In genomic region chr2:30684461-30684860, GRCm38 (mm10) we compare ENCODE assay signal across 10 mouse cellular contexts.
DNase-seq lines count a peak whose midpoint lies in the region; ATAC-seq lines count a peak whose summit lies in the region.
"Had no signal": no experiment of that assay in that cellular context is flagged by ENCODE, and none has a peak within 500 bp of the region (broad histone marks: within the 10 kb centered on the region; RNA-seq: fewer than 3 reads in every experiment).

No protein-coding gene starts in this region.

- peaks cover 13% of the 10 kb centered on the region for H3K9me3 ChIP-seq in hindbrain, embryonic 12.5 days (replicated peaks)
- peaks cover 7% of the 10 kb centered on the region; the same call in 1 of the 2 replicates for H3K9me3 ChIP-seq in hindbrain, embryonic 13.5 days
- peaks cover 9% of the 10 kb centered on the region for H3K9me3 ChIP-seq in midbrain, embryonic 10.5 days (replicated peaks)
- no peaks in the 10 kb centered on the region; the same call in 1 of the 2 replicates for H3K9me3 ChIP-seq in midbrain, embryonic 11.5 days (ENCODE audit: control insufficient read depth, low read length)
- no peaks in the 10 kb centered on the region for H3K9me3 ChIP-seq in intestine, embryonic 16.5 days (ENCODE audit: control insufficient read depth, low read length)
- peaks cover 6% of the 10 kb centered on the region for H3K9me3 ChIP-seq in stomach, embryonic 16.5 days (replicated peaks; ENCODE audit: control insufficient read depth, low read length)

- 90% methylated on average over 6 of the region's 6 CpGs for WGBS in hindbrain, embryonic 12.5 days
- WGBS in hindbrain, embryonic 13.5 days, result 91% methylated on average over 6 of the region's 6 CpGs
- WGBS in midbrain, embryonic 10.5 days, result 88% methylated on average over 6 of the region's 6 CpGs
- 89% methylated on average over 6 of the region's 6 CpGs for WGBS in midbrain, embryonic 11.5 days
- 90% methylated on average over 6 of the region's 6 CpGs for WGBS in intestine, embryonic 16.5 days
- WGBS in stomach, embryonic 16.5 days, result 84% methylated on average over 6 of the region's 6 CpGs

- no peak overlapping the region for H3K9ac ChIP-seq in hindbrain, embryonic 12.5 days
- H3K9ac ChIP-seq in hindbrain, embryonic 13.5 days, result no peak overlapping the region
- H3K9ac ChIP-seq in midbrain, embryonic 11.5 days (ENCODE audit: low read length), result no peak overlapping the region
- no peak overlapping the region for H3K9ac ChIP-seq in intestine, embryonic 16.5 days (ENCODE audit: low read depth, low read length)
- peak overlapping the region; percentile 58 for H3K9ac ChIP-seq in stomach, embryonic 16.5 days (ENCODE audit: low read length)

- H3K36me3 ChIP-seq in hindbrain, embryonic 12.5 days, result no peaks in the 10 kb centered on the region
- no peaks in the 10 kb centered on the region for H3K36me3 ChIP-seq in hindbrain, embryonic 13.5 days
- H3K36me3 ChIP-seq in midbrain, embryonic 10.5 days, result 0 out of 2 replicates have a peak, but pooled peaks cover 7% of the 10 kb centered on the region
- H3K36me3 ChIP-seq in midbrain, embryonic 11.5 days (ENCODE audit: control insufficient read depth, insufficient read depth, low read length), result no peaks in the 10 kb centered on the region
- no peaks in the 10 kb centered on the region for H3K36me3 ChIP-seq in intestine, embryonic 16.5 days (ENCODE audit: control insufficient read depth, insufficient read depth, low read length)
- no peaks in the 10 kb centered on the region for H3K36me3 ChIP-seq in stomach, embryonic 16.5 days (ENCODE audit: control insufficient read depth, insufficient read depth, low read length)

- no peak for ATAC-seq in hindbrain, embryonic 12.5 days (ENCODE audit: low FRiP score)
- no peak for ATAC-seq in hindbrain, embryonic 13.5 days (ENCODE audit: low FRiP score)
- ATAC-seq in midbrain, embryonic 11.5 days (ENCODE audit: low FRiP score), result no peak
- ATAC-seq in intestine, embryonic 16.5 days, result no peak
- no peak for ATAC-seq in stomach, embryonic 16.5 days (ENCODE audit: insufficient read depth, low FRiP score)

- H3K4me1 ChIP-seq in hindbrain, embryonic 12.5 days, result peaks cover 50% of the 10 kb centered on the region
- peaks cover 54% of the 10 kb centered on the region for H3K4me1 ChIP-seq in hindbrain, embryonic 13.5 days (replicated peaks)
- peaks cover 77% of the 10 kb centered on the region for H3K4me1 ChIP-seq in midbrain, embryonic 10.5 days
- peaks cover 28% of the 10 kb centered on the region for H3K4me1 ChIP-seq in midbrain, embryonic 11.5 days (ENCODE audit: control insufficient read depth, insufficient read depth, low read length)
- H3K4me1 ChIP-seq in intestine, embryonic 16.5 days (ENCODE audit: control insufficient read depth, insufficient read depth, low read length), result peaks cover 28% of the 10 kb centered on the region
- peaks cover 33% of the 10 kb centered on the region for H3K4me1 ChIP-seq in stomach, embryonic 16.5 days (ENCODE audit: control insufficient read depth, insufficient read depth, low read length)

- no peaks in the 10 kb centered on the region for H3K27me3 ChIP-seq in hindbrain, embryonic 12.5 days
- no peaks in the 10 kb centered on the region for H3K27me3 ChIP-seq in hindbrain, embryonic 13.5 days
- peaks cover 15% of the 10 kb centered on the region; the same call in 1 of the 2 replicates for H3K27me3 ChIP-seq in midbrain, embryonic 10.5 days (ENCODE audit: low read depth, poor library complexity, severe bottlenecking)
- H3K27me3 ChIP-seq in midbrain, embryonic 11.5 days (ENCODE audit: control insufficient read depth, insufficient read depth, low read length), result no peaks in the 10 kb centered on the region
- no peaks in the 10 kb centered on the region for H3K27me3 ChIP-seq in intestine, embryonic 16.5 days (replicated peaks; ENCODE audit: control insufficient read depth, insufficient read depth, low read length)
- H3K27me3 ChIP-seq in stomach, embryonic 16.5 days (ENCODE audit: control insufficient read depth, insufficient read depth, low read length), result no peaks in the 10 kb centered on the region

- H3K4me3 ChIP-seq in hindbrain, embryonic 12.5 days, result no peak overlapping the region
- H3K4me3 ChIP-seq in hindbrain, embryonic 13.5 days, result no peak overlapping the region
- H3K4me3 ChIP-seq in midbrain, embryonic 10.5 days, result no peak overlapping the region
- H3K4me3 ChIP-seq in midbrain, embryonic 11.5 days (ENCODE audit: low read depth, low read length), result no peak overlapping the region
- no peak overlapping the region for H3K4me3 ChIP-seq in intestine, embryonic 16.5 days (ENCODE audit: low read length)
- H3K4me3 ChIP-seq in stomach, embryonic 16.5 days (replicated peaks; ENCODE audit: low read length), result no peak overlapping the region

- no peak overlapping the region for H3K4me2 ChIP-seq in hindbrain, embryonic 12.5 days (replicated peaks)
- no peak overlapping the region for H3K4me2 ChIP-seq in hindbrain, embryonic 13.5 days
- H3K4me2 ChIP-seq in midbrain, embryonic 11.5 days, result no peak overlapping the region
- no peak overlapping the region for H3K4me2 ChIP-seq in intestine, embryonic 16.5 days (ENCODE audit: low read depth, low read length)
- H3K4me2 ChIP-seq in stomach, embryonic 16.5 days (ENCODE audit: low read depth, low read length), result no peak overlapping the region

- no peak for DNase-seq in midbrain, embryonic 10.5 days (ENCODE audit: low spot score)
- DNase-seq in midbrain, embryonic 11.5 days (ENCODE audit: low spot score, missing footprints), result no peak
- no peak for DNase-seq in left cerebral cortex, adult 9 months (ENCODE audit: low spot score in 2 of 2)
- DNase-seq: right cerebral cortex, postnatal 4 days; thymus, postnatal 36 days had no signal

- 0 out of 2 replicates have a peak overlapping the region, but pooled peaks have one; percentile 86 for H3K27ac ChIP-seq in hindbrain, embryonic 12.5 days
- H3K27ac ChIP-seq in hindbrain, embryonic 13.5 days, result no peak overlapping the region
- peak overlapping the region; percentile 99 for H3K27ac ChIP-seq in midbrain, embryonic 10.5 days (replicated peaks)
- H3K27ac ChIP-seq in midbrain, embryonic 11.5 days (ENCODE audit: low read depth, low read length), result no peak overlapping the region
- H3K27ac ChIP-seq in intestine, embryonic 16.5 days (ENCODE audit: low read length), result peak overlapping the region; percentile 87; the same call in 1 of the 2 replicates
- peak overlapping the region; percentile 90; the same call in 1 of the 2 replicates for H3K27ac ChIP-seq in stomach, embryonic 16.5 days (ENCODE audit: low read length)
- H3K27ac ChIP-seq: macrophage had no signal

Comparison
In these comparisons a context has a peak if more than half of its experiments do, and no peak if none do; other contexts are left out.
1. H3K27ac ChIP-seq: peak in hindbrain, embryonic 12.5 days (single experiment), midbrain, embryonic 10.5 days (single experiment), intestine, embryonic 16.5 days (single experiment) and stomach, embryonic 16.5 days (single experiment); none in hindbrain, embryonic 13.5 days (single experiment) and midbrain, embryonic 11.5 days (single experiment).